Mouse (Mus musculus) limb, embryonic 11.5 days (tissue): ENCODE measurements around the gene Gtf2a1. TPM values are rescaled to one million over a fixed set of nuclear protein-coding genes. Genes with fewer than 3 reads are reported as not detected.

Source experiments
- ATAC-seq: fragments of 200-750 bp; cut with Nextera tagmentation; 2 replicates; pipeline ENCODE4 v1.8.0; 2017; ENCODE audit warnings: low read depth; ENCODE audit not compliant: insufficient number of reproducible peaks, low FRiP score, low TSS enrichment
- DNase-seq: peaks from one replicate; pipeline ENCODE4 v3.0.0-alpha.2; 2015; ENCODE audit warnings: low spot score
- H3K27ac ChIP-seq: fragments of 300-500 bp; sonication (generic); replicated peaks from 2 replicates; pipeline ENCODE4 v1.5.1; 2014; ENCODE audit warnings: low read depth, mild to moderate bottlenecking, low read length
- H3K27me3 ChIP-seq: fragments of 300-500 bp; sonication (generic); 2 replicates; pipeline ENCODE4 v1.6.1; 2014; ENCODE audit warnings: mild to moderate bottlenecking, low read length, mixed read lengths; ENCODE audit not compliant: control insufficient read depth, insufficient read depth
- H3K36me3 ChIP-seq: fragments of 300-500 bp; sonication (generic); 2 replicates; pipeline ENCODE4 v1.6.1; 2014; ENCODE audit warnings: mild to moderate bottlenecking, low read length, moderate library complexity, mixed read lengths; ENCODE audit not compliant: control insufficient read depth, insufficient read depth
- H3K4me1 ChIP-seq: fragments of 300-500 bp; sonication (generic); 2 replicates; pipeline ENCODE4 v1.6.1; 2014; ENCODE audit warnings: low read length, mixed read lengths; ENCODE audit not compliant: control insufficient read depth, insufficient read depth
- H3K4me2 ChIP-seq: fragments of 300-500 bp; sonication (generic); 2 replicates; pipeline ENCODE4 v1.6.1; 2014; ENCODE audit warnings: low read depth, mild to moderate bottlenecking, moderate library complexity; ENCODE audit not compliant: severe bottlenecking
- H3K4me3 ChIP-seq: fragments of 300-500 bp; sonication (generic); 2 replicates; pipeline ENCODE4 v1.5.1; 2014; ENCODE audit warnings: low read depth, low read length
- H3K9ac ChIP-seq: fragments of 300-500 bp; sonication (generic); 2 replicates; pipeline ENCODE4 v1.6.1; 2014; ENCODE audit warnings: mild to moderate bottlenecking, low read length
- H3K9me3 ChIP-seq: fragments of 300-500 bp; sonication (generic); 2 replicates; pipeline ENCODE4 v1.6.1; 2016; ENCODE audit warnings: low read length; ENCODE audit not compliant: control insufficient read depth
- WGBS: fragments of 180-500 bp; shearing (Covaris S2); extraction: QIAGEN DNeasy Blood & Tissue Kit; methylation state at CpG from one replicate; pipeline ENCODE4 v1.1.7; 2014; 5-methylcytosine and 5-hydroxymethylcytosine counted together
- polyA plus RNA-seq: library from polyadenylated mRNA; unstranded; fragments of >200 nt; fragmentation: Nextera tagmentation; extraction: Ambion mirVana; gene quantifications from 2 replicates; pipeline ENCODE4 v1.2.1, GENCODE M21; 2014

The Gtf2a1 gene
- polyA plus RNA-seq, 1 experiment from 2014 or later = 39.8 TPM

DNA sequence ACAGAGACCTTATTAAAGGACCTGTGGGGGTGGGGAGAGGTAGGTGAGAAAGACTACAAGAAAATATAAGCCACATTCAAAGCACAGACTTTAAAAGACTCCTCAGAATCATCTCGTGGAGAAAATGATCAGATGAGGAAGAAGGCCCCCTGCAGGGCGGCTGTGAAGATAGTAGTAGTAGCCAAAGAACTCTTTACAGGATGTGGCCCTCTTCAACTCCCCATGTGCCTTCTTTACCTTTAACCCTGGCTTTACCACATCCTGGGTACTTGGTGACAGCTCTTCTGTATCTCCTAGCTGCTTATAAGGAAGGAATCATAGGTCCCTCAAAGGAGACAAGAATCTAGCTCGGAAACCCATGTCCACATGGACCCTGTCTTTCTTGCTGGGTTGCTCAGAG is 66.7 kb downstream of the Gtf2a1 start:
- ATAC-seq (no peak), DNase-seq (no peak)
- Histone ChIP-seq H3K27ac (no peak overlapping the region), H3K9ac (no peak overlapping the region), H3K4me2 (no peak overlapping the region), H3K9me3 (no peaks in the 10 kb centered on the region), H3K4me1 (no peaks in the 10 kb centered on the region), H3K4me3 (no peak overlapping the region), H3K36me3 (no peaks in the 10 kb centered on the region), H3K27me3 (no peaks in the 10 kb centered on the region)
- WGBS = 75% methylated on average over 3 of the region's 3 CpGs

DNA sequence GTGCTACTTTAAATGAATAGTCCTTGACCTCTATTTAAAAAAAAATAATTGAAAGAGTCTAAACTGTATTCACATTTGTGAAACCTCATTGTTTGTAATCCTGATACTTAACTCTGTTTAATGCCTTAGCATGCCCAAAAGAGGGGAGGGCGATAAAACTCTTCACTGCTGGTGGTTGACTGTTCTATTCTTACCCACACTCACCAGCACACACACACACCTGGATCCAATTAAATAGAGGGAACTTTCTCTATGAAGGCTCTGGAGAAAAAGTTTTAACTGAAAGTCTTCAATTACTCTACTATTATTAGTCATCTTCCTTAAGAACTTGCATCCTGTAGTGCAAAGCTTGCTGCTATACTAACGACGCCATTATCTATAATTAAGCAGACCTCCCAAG is 72.5 kb downstream of the Gtf2a1 start:
- ATAC-seq (peak; percentile 87; the same call in 1 of the 2 replicates), DNase-seq (peak; percentile 29)
- no peaks in the 10 kb centered on the region for H3K36me3 ChIP-seq
- H3K4me1 ChIP-seq = peaks cover 4% of the 10 kb centered on the region
- H3K4me3 ChIP-seq = no peak overlapping the region
- H3K9ac ChIP-seq = no peak overlapping the region
- no peak overlapping the region for H3K27ac ChIP-seq
- WGBS = 16% methylated on average over 3 of the region's 3 CpGs
- H3K4me2 ChIP-seq = no peak overlapping the region
- no peaks in the 10 kb centered on the region for H3K27me3 ChIP-seq
- no peaks in the 10 kb centered on the region for H3K9me3 ChIP-seq

DNA sequence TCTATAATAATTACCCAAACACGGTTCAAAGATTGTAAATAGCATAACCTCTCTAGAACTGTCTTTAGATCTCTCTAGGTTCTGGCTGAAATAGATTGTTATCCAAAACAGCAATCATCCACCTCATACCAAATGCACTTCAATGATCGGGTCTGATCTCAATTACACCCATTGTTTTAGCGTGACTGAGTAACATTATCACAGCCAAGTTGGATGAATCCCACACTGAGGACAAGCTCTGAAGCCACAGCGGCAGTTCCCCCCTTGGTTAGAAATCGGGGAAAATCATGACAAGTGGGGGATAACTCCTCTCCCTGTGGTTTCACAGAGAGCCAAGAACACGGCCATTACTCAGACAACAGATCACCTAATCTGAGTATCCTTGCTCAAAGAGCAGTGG is 76.3 kb downstream of the Gtf2a1 start:
- H3K4me3 ChIP-seq = no peak overlapping the region
- no peak overlapping the region for H3K4me2 ChIP-seq
- H3K4me1 ChIP-seq = peaks cover 4% of the 10 kb centered on the region
- no peaks in the 10 kb centered on the region for H3K27me3 ChIP-seq
- H3K9me3 ChIP-seq = no peaks in the 10 kb centered on the region
- 88% methylated on average over 6 of the region's 6 CpGs for WGBS
- ATAC-seq = no peak
- no peak overlapping the region for H3K27ac ChIP-seq
- DNase-seq = no peak
- H3K9ac ChIP-seq = no peak overlapping the region
- H3K36me3 ChIP-seq = no peaks in the 10 kb centered on the region

GRCm38 (mm10) chr12:91511766-91512165 is 78.5 kb downstream of the Gtf2a1 start:
- H3K9ac ChIP-seq = no peak overlapping the region
- H3K27me3 ChIP-seq = no peaks in the 10 kb centered on the region
- ATAC-seq (no peak), DNase-seq (no peak)
- H3K36me3 ChIP-seq = no peaks in the 10 kb centered on the region
- H3K27ac ChIP-seq = no peak overlapping the region
- WGBS = 85% methylated on average over 3 of the region's 3 CpGs
- no peak overlapping the region for H3K4me2 ChIP-seq
- no peaks in the 10 kb centered on the region for H3K9me3 ChIP-seq
- H3K4me3 ChIP-seq = no peak overlapping the region
- no peaks in the 10 kb centered on the region; the same call in 1 of the 2 replicates for H3K4me1 ChIP-seq

Other genes starting within 250 kb of the Gtf2a1 start
- gene Cep128, start 206.1 kb downstream of the Gtf2a1 start, polyA plus RNA-seq = 10.1 and 10.6 TPM in 2 replicates
- gene Tshr, start 205.9 kb downstream of the Gtf2a1 start, polyA plus RNA-seq = 0.13 and 0.20 TPM in 2 replicates
- gene Ston2, start 197.9 kb upstream of the Gtf2a1 start, polyA plus RNA-seq = 6.3 and 6.6 TPM in 2 replicates